Mouse (Mus musculus) liver, embryonic 12.5 days (tissue): Measurements from ENCODE around the gene Mecr. TPM values are rescaled to one million over a fixed set of nuclear protein-coding genes. Genes with fewer than 3 reads are reported as not detected.
"Not testable (repeated sequence)": the region's sequence is repeated elsewhere in the genome, so short reads cannot be mapped to it uniquely, and the experiment has no call there.

Experiments used
- ATAC-seq: fragments of 200-750 bp; cut with Nextera tagmentation; 2 replicates; pipeline ENCODE4 v1.8.0; 2017; ENCODE audit warnings: moderate number of reproducible peaks, mild to moderate bottlenecking, moderate library complexity
- H3K27ac ChIP-seq: fragments of 300-500 bp; sonication (generic); 2 replicates; pipeline ENCODE4 v1.5.1; 2016; ENCODE audit warnings: mild to moderate bottlenecking
- H3K27me3 ChIP-seq: fragments of 300-500 bp; sonication (generic); replicated peaks from 2 replicates; pipeline ENCODE4 v1.6.1; 2016; ENCODE audit warnings: mild to moderate bottlenecking, moderate library complexity
- H3K36me3 ChIP-seq: fragments of 300-500 bp; sonication (generic); 2 replicates; pipeline ENCODE4 v1.6.1; 2016; ENCODE audit warnings: mild to moderate bottlenecking, moderate library complexity
- H3K4me1 ChIP-seq: fragments of 300-500 bp; sonication (generic); 2 replicates; pipeline ENCODE4 v1.6.1; 2016
- H3K4me2 ChIP-seq: fragments of 300-500 bp; sonication (generic); 2 replicates; pipeline ENCODE4 v1.6.1; 2016; ENCODE audit warnings: mild to moderate bottlenecking, moderate library complexity
- H3K4me3 ChIP-seq: fragments of 300-500 bp; sonication (generic); 2 replicates; pipeline ENCODE4 v1.5.1; 2016; ENCODE audit warnings: mild to moderate bottlenecking, moderate library complexity
- H3K9ac ChIP-seq: fragments of 300-500 bp; sonication (generic); 2 replicates; pipeline ENCODE4 v1.6.1; 2016; ENCODE audit warnings: mild to moderate bottlenecking, moderate library complexity
- H3K9me3 ChIP-seq: fragments of 300-500 bp; sonication (generic); replicated peaks from 2 replicates; pipeline ENCODE4 v1.6.1; 2016; ENCODE audit warnings: mild to moderate bottlenecking, moderate library complexity
- WGBS: fragments of 180-500 bp; shearing (Covaris S2); methylation state at CpG from one replicate; pipeline ENCODE4 v1.1.7; 2016; ENCODE audit not compliant: insufficient replicate concordance; 5-methylcytosine and 5-hydroxymethylcytosine counted together
- polyA plus RNA-seq: library from polyadenylated mRNA; unstranded; fragments of >200 nt; fragmentation: Nextera tagmentation; extraction: Ambion mirVana; gene quantifications from 2 replicates; pipeline ENCODE4 v1.2.1, GENCODE M21; 2016

The Mecr gene
- 44.4 and 49.4 TPM in 2 replicates for polyA plus RNA-seq

DNA sequence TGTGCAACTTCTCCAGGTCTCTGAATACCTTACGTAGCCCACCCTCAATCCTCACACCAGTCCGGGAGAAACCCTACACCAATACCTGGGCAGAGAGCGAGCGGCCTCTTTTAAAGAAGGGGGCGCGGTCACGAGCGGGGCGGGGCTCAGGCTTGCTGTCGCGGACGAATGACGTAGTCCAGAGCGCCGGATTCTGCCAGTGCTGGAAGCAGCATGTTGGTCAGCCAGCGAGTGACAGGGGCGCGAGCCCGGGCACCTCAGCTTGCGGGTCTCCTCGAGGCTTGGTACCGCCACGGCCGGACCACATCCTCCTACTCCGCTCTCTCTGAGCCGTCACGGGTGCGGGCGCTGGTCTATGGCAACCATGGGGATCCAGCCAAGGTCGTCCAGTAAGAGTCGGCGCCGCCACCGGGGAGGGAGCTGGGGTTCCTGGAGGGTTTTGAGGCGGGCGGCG is at the start of gene Mecr:
Gene Mecr (plus strand): TSS at position 181 of the 454 bp plus-strand sequence.
- Histone ChIP-seq H3K27me3 (peaks cover 40% of the 10 kb centered on the region), H3K27ac (no peak within 1 kb of the TSS), H3K36me3 (peaks cover 15% of the 10 kb centered on the region), H3K4me1 (peaks cover 27% of the 10 kb centered on the region), H3K4me2 (peak within 1 kb of the TSS; percentile 81), H3K9me3 (no peaks in the 10 kb centered on the region), H3K4me3 (peak within 1 kb of the TSS; percentile 74), H3K9ac (peak within 1 kb of the TSS; percentile 68)
- 1% methylated on average over 37 of the region's 37 CpGs for WGBS
- peak; percentile 86 for ATAC-seq

DNA sequence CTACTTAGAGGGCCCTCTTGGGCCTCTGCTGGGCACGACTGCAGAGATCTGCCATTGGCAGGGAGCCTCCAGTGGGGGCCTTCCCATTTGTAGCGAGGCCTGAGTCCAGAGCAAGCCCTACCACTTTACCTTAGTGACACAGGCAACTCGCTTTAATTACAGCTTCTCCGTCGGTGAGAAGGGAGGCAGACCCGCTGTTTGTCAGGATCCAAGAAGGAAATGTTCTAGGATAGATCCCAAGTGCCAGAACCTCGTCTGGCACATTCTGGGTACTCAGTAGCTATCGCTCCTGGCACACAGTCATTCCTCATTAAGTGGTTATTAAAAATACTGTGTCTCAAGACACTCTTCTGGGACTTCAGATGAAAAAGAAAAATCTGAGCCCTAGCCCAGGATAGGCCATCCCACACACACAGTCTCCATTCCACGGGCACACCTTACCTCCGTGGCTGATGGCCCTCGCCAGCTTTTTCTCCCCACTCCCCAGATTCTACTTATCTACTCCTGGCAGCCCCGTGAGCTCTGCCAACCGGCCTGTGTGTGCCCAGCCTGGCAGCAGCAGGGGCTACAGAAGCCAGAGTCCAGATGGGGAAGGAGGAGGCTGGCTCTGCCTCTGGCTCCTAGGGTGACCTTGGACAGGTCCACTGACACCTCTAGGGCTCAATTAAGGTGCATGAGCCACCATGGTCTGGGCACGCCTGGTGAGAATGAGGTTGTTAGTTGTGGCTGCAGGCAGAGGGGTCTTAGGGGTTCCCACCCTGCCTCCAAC is 46.8 kb upstream of the Mecr start:
- no peak overlapping the region for H3K4me2 ChIP-seq
- no peak overlapping the region for H3K4me3 ChIP-seq
- peaks cover 17% of the 10 kb centered on the region for H3K4me1 ChIP-seq
- H3K27ac ChIP-seq, result no peak overlapping the region
- H3K27me3 ChIP-seq, result peaks cover 7% of the 10 kb centered on the region
- WGBS, result 58% methylated on average over 14 of the region's 14 CpGs
- no peaks in the 10 kb centered on the region for H3K9me3 ChIP-seq
- no peak for ATAC-seq
- no peaks in the 10 kb centered on the region for H3K36me3 ChIP-seq
- no peak overlapping the region for H3K9ac ChIP-seq

DNA sequence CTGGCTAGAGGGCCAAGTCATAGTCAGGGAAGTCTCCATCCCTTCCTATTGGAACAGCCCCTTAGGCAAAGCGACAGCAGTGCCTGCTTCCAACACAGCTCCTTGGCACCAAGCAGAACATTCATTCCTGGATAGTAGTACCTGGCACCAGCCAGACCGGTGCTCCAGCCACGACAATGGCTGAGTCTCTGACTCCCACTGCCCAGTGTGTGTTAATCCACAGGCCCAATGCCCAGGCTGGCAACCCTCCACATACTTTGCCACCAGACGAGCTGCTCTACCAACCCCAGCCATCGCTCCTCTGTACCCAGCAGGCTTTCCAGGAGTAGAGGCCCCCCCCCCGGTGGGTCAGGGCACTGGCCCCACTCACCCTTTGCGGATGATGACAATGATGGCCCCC is 45.8 kb upstream of the Mecr start:
- H3K4me2 ChIP-seq, result no peak overlapping the region
- no peak overlapping the region for H3K4me3 ChIP-seq
- no peak overlapping the region for H3K9ac ChIP-seq
- peaks cover 7% of the 10 kb centered on the region for H3K27me3 ChIP-seq
- ATAC-seq, result no peak
- no peaks in the 10 kb centered on the region for H3K36me3 ChIP-seq
- H3K9me3 ChIP-seq, result no peaks in the 10 kb centered on the region
- 73% methylated on average over 7 of the region's 7 CpGs for WGBS
- peaks cover 17% of the 10 kb centered on the region for H3K4me1 ChIP-seq
- H3K27ac ChIP-seq, result no peak overlapping the region

DNA sequence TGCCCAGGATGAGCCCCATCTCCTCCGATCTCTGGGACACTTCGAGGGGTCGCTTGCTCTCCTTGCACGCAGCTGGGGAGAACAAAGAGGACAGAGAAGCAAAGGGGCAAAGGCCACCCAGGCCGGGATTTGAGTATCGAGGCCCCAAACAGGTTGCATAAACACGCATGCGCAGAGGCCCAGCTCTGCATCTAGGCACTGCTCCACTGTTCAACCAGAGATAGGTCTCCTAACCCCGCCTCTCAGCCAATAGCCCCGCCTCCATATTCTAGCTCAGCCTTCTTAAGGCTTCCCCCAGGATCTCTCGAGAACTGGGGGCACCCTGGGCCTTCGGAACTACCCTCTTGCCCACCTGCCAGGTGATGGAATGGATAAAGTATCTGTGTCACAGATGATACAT is 45.4 kb upstream of the Mecr start:
- WGBS, result 55% methylated on average over 12 of the region's 12 CpGs
- ATAC-seq, result no peak
- peaks cover 7% of the 10 kb centered on the region for H3K27me3 ChIP-seq

DNA sequence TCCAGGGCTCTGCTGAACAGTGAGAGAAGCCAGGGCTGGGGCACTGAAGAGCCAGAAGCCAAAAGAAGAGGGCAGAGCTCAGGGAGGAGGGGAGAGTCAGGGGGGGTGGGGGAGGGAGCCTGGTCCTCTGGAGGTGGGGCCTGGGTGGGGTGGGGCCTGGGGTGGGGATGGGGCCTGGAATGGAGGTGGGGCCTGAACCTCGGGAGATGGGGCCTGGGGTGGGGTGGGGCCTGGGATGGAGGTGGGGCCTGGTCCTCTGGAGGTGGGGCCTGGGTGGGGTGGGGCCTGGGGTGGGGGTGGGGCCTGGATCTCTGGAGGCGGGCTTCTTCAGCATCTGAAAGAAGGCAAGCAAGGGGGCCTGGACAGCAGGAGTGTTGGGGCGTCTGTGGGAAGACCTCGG is 44.3 kb upstream of the Mecr start:
- no peaks in the 10 kb centered on the region for H3K9me3 ChIP-seq
- H3K4me3 ChIP-seq, result no peak overlapping the region
- peaks cover 7% of the 10 kb centered on the region for H3K27me3 ChIP-seq
- 37% methylated on average over 3 of the region's 4 CpGs for WGBS
- H3K9ac ChIP-seq, result no peak overlapping the region
- no peak overlapping the region for H3K4me2 ChIP-seq
- ATAC-seq, result peak; percentile 53; the same call in 1 of the 2 replicates
- H3K36me3 ChIP-seq, result no peaks in the 10 kb centered on the region
- H3K4me1 ChIP-seq, result peaks cover 17% of the 10 kb centered on the region
- no peak overlapping the region for H3K27ac ChIP-seq

More for the DNA sequence above, 45.4 kb upstream of the Mecr start:
- no peak overlapping the region for H3K4me2 ChIP-seq
- no peaks in the 10 kb centered on the region for H3K9me3 ChIP-seq
- H3K4me3 ChIP-seq, result no peak overlapping the region
- H3K4me1 ChIP-seq, result peaks cover 17% of the 10 kb centered on the region
- H3K27ac ChIP-seq, result no peak overlapping the region
- H3K9ac ChIP-seq, result no peak overlapping the region
- no peaks in the 10 kb centered on the region for H3K36me3 ChIP-seq

DNA sequence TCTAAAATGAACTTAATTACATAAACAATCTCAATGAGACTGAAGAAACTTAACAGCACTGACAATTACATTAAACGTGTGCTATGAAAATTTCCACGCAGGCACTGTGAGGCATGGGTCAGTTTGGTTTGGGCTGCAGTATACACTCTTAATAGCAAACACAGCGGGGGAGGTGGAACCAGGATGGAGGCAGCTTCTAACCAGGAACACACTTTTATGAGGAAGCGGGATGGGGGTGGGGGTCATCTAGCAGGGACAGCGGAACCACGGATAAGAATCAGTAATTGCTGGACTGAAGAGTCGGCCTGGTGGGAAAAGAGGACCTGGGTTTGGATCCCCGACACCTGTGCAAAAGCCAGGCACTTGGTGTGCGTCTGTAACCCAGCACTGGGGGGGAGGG is 39.4 kb upstream of the Mecr start:
- ATAC-seq, result no peak
- Histone ChIP-seq H3K4me2 (no peak overlapping the region), H3K36me3 (no peaks in the 10 kb centered on the region), H3K27me3 (no peaks in the 10 kb centered on the region), H3K9ac (no peak overlapping the region), H3K4me3 (no peak overlapping the region), H3K27ac (no peak overlapping the region), H3K9me3 (no peaks in the 10 kb centered on the region), H3K4me1 (peaks cover 8% of the 10 kb centered on the region)
- 64% methylated on average over 9 of the region's 9 CpGs for WGBS

DNA sequence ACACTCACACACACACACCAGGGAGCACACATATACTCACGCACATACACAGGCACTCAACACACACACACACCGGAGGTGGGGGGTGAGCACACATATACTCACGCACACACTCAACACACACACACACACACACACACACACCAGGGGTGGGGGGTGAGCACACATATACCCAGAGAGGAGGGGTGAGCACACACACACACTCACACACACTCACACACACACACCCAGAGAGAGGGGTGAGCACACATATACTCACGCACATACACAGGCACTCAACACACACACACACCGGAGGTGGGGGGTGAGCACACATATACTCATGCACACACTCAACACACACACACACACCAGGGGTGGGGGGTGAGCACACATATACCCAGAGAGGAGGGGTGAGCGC is 38.5 kb upstream of the Mecr start:
- not testable (repeated sequence) for H3K9ac ChIP-seq, H3K9me3 ChIP-seq, H3K4me3 ChIP-seq, H3K27ac ChIP-seq, H3K27me3 ChIP-seq, H3K36me3 ChIP-seq, H3K4me1 ChIP-seq, H3K4me2 ChIP-seq
- WGBS, result 83% methylated on average over 4 of the region's 6 CpGs
- peak; percentile 50; the same call in 1 of the 2 replicates for ATAC-seq

DNA sequence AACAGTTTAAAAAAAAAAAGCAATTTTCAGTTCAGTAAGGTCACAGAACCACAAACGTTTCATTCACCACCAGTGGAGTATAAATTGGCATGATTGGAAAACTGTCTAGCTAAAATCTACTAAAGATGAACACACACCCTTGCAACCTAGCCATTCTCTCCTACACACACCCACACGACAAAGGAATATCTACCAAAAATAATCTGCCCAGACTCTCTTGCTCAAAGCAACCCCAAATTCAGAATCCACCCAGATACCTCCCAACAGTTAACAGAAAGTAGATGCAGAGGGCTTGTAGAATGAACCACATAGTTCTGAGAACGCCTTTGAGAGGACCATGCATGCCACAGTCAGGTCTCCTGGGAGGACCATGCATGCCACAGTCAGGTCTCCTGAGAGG is 38.0 kb upstream of the Mecr start:
- no peaks in the 10 kb centered on the region for H3K9me3 ChIP-seq
- no peaks in the 10 kb centered on the region for H3K27me3 ChIP-seq
- H3K4me3 ChIP-seq, result no peak overlapping the region
- no peak overlapping the region for H3K4me2 ChIP-seq
- no peak for ATAC-seq
- H3K4me1 ChIP-seq, result no peaks in the 10 kb centered on the region
- H3K9ac ChIP-seq, result no peak overlapping the region
- H3K27ac ChIP-seq, result no peak overlapping the region
- H3K36me3 ChIP-seq, result no peaks in the 10 kb centered on the region
- 46% methylated on average over 3 of the region's 3 CpGs for WGBS

DNA sequence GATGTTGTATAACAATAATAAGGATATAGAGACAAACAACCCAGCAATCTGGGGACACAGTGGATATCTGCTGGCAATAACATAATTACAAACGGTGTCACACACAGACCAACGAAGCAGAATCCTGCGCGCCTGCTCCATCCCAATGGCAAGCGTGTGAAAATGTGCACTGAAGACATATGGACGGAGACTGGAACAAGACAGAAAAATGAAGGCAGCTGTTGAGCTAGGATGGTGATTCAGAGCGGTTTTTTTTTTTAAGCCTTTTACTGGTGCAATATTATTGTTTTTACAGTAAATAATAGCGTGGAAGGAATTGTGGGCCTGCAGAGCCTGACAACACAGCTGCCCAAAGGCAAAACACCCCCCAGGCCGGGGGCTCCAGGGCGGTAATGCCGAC is 30.8 kb upstream of the Mecr start:
- Histone ChIP-seq H3K9ac (no peak overlapping the region), H3K27me3 (no peaks in the 10 kb centered on the region), H3K36me3 (no peaks in the 10 kb centered on the region), H3K4me2 (no peak overlapping the region), H3K4me1 (peaks cover 15% of the 10 kb centered on the region), H3K9me3 (no peaks in the 10 kb centered on the region), H3K4me3 (no peak overlapping the region), H3K27ac (no peak overlapping the region)
- no peak for ATAC-seq
- WGBS, result 81% methylated on average over 11 of the region's 11 CpGs

DNA sequence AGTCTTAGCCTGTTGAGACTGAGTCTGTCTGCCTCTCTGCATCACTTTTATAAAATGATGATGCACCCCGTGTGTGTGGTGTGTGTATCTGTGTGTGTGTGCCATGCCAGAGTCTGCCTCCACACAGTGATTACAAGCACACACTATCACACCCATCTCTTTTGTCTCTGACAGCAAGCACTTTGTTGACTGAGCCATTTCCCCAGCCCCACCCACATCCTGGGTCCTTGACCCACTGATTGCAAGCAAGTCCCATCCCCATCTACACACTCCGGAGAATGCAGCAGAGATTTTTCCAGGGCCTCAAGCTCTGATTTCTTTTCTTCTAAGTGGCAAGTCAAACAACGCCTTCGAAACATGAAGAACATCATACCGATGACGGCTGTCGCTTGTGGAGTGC is 29.5 kb upstream of the Mecr start:
- H3K36me3 ChIP-seq, result no peaks in the 10 kb centered on the region
- no peak overlapping the region for H3K27ac ChIP-seq
- H3K27me3 ChIP-seq, result peaks cover 5% of the 10 kb centered on the region; the same call in 1 of the 2 replicates
- H3K4me3 ChIP-seq, result no peak overlapping the region
- no peak overlapping the region for H3K9ac ChIP-seq
- ATAC-seq, result no peak
- peaks cover 15% of the 10 kb centered on the region for H3K4me1 ChIP-seq
- no peaks in the 10 kb centered on the region for H3K9me3 ChIP-seq
- WGBS, result 67% methylated on average over 7 of the region's 7 CpGs
- H3K4me2 ChIP-seq, result no peak overlapping the region

DNA sequence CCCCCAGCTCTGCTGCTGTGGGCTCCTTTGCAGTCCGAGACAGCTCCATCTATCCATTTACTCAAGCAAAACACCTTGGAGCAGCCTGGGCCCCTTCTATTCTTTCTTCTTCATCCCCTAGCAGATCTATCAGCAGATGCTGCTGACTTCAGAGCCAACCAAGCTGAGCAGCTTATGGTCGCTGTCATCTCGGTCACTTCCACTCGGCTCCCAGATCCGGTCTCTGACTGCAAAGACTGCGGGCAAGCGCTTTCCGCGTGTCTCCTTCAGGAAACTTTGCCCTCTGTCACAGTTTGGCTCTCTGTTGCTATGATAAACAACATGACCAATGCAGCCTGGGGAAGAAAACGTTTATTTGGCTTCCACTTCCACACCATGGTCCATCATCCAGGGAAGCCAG is 28.4 kb upstream of the Mecr start:
- WGBS, result 66% methylated on average over 10 of the region's 10 CpGs
- H3K9ac ChIP-seq, result no peak overlapping the region
- no peaks in the 10 kb centered on the region for H3K9me3 ChIP-seq
- no peaks in the 10 kb centered on the region for H3K36me3 ChIP-seq
- peaks cover 21% of the 10 kb centered on the region for H3K4me1 ChIP-seq
- no peak overlapping the region for H3K4me3 ChIP-seq
- H3K27ac ChIP-seq, result no peak overlapping the region
- no peak for ATAC-seq
- H3K4me2 ChIP-seq, result no peak overlapping the region
- peaks cover 16% of the 10 kb centered on the region for H3K27me3 ChIP-seq

DNA sequence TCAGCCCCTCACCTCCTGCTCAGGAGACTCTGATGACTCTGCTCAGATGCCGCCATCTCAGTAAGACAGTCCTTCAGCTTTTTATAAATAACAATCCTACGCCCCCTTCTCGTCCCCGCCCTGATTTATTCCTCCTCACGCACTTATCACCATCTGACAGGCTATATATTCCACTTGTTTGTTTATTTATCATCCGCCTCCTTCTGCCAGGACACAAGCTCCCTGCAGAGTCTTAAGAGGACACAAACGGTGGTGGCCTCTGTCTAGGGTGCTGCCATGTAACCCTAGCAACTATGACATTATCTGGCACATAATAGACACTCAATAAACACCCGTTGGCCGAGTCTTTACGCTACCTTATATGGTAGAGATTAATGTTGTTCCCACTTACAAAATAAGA is 27.5 kb upstream of the Mecr start:
- Histone ChIP-seq H3K36me3 (no peaks in the 10 kb centered on the region), H3K9me3 (no peaks in the 10 kb centered on the region), H3K27ac (no peak overlapping the region), H3K27me3 (peaks cover 25% of the 10 kb centered on the region), H3K4me3 (no peak overlapping the region), H3K9ac (no peak overlapping the region), H3K4me2 (no peak overlapping the region), H3K4me1 (peaks cover 21% of the 10 kb centered on the region)
- ATAC-seq, result peak; percentile 83
- WGBS, result 40% methylated on average over 10 of the region's 10 CpGs

DNA sequence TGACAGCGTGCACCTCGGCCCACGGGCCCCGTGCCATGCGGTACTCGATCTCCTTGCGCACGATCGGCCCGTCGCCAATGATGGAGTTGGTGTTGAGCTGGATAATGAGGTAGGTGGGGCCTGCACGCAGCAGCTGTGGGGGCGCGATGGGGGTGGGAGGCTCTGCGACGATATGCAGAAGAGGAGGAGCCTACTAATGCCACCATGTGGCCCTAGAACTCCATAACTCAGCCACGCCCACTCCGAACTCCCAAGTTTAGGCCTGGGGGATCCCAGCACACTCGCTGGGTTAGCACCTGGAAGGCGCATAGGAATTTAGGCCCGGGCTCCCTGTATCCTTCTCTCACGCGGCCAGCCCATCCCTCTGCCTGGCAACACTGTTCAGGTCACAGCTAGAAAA is 24.3 kb upstream of the Mecr start:
- no peak overlapping the region for H3K4me3 ChIP-seq
- no peaks in the 10 kb centered on the region for H3K9me3 ChIP-seq
- no peak overlapping the region for H3K4me2 ChIP-seq
- no peak overlapping the region for H3K9ac ChIP-seq
- ATAC-seq, result no peak
- H3K4me1 ChIP-seq, result peaks cover 35% of the 10 kb centered on the region
- peaks cover 39% of the 10 kb centered on the region for H3K27me3 ChIP-seq
- no peaks in the 10 kb centered on the region for H3K36me3 ChIP-seq
- no peak overlapping the region for H3K27ac ChIP-seq
- 46% methylated on average over 23 of the region's 23 CpGs for WGBS
